Mouse (Mus musculus) bone marrow, adult 2 months (tissue): ENCODE measurements around the gene Ccser1. TPM values are rescaled to one million over a fixed set of nuclear protein-coding genes. Genes with fewer than 3 reads are reported as not detected.

Source experiments
- H3K27ac ChIP-seq: fragments of 200-500 bp; 2 replicates; pipeline ENCODE4 v1.5.1; 2012; ENCODE audit warnings: low read depth, mild to moderate bottlenecking, control low read depth, inconsistent platforms, low read length; ENCODE audit not compliant: control insufficient read depth, poor library complexity, insufficient read depth
- H3K4me1 ChIP-seq: fragments of 200-500 bp; 2 replicates; pipeline ENCODE4 v1.6.1; 2011; ENCODE audit warnings: low read length; ENCODE audit not compliant: control insufficient read depth, insufficient read depth
- H3K4me3 ChIP-seq: fragments of 200-500 bp; replicated peaks from 2 replicates; pipeline ENCODE3; 2011; ENCODE audit warnings: mild to moderate bottlenecking, low read depth, low read length, control low read depth; ENCODE audit not compliant: control insufficient read depth
- CTCF ChIP-seq: fragments of 200-500 bp; IDR thresholded peaks from 2 replicates; pipeline ENCODE4 v1.5.1; 2011; ENCODE audit warnings: low read length, control low read depth; ENCODE audit not compliant: control insufficient read depth, insufficient read depth
- POLR2A ChIP-seq: fragments of 200-500 bp; IDR thresholded peaks from 2 replicates; pipeline ENCODE4 v1.6.1; 2011; ENCODE audit warnings: low read depth, mild to moderate bottlenecking, control low read depth, low read length, borderline replicate concordance; ENCODE audit not compliant: control insufficient read depth
- WGBS: fragments of 180-500 bp; shearing (Covaris S2); methylation state at CpG from one replicate; pipeline ENCODE4 v1.1.7; 2018; 5-methylcytosine and 5-hydroxymethylcytosine counted together
- polyA plus RNA-seq: library from polyadenylated mRNA; stranded (reverse); fragments of >200 nt; gene quantifications from 2 replicates; pipeline ENCODE4 v1.2.4, GENCODE M21; 2011; ENCODE audit warnings: low replicate concordance; ENCODE audit not compliant: missing spikeins, insufficient read depth, insufficient read length

Ccser1 gene
- polyA plus RNA-seq, 1 experiment: 1.4 TPM

GRCm38 (mm10) chr6:61687002-61687401, 506.9 kb downstream of the Ccser1 start:
- WGBS: 61% methylated on average over 2 of the region's 2 CpGs
- no peak for TF ChIP-seq CTCF
- TF ChIP-seq POLR2A: no peak
- H3K4me1 ChIP-seq: no peaks in the 10 kb centered on the region
- no peak overlapping the region for H3K4me3 ChIP-seq
- no peak overlapping the region for H3K27ac ChIP-seq

- H3K4me3 ChIP-seq: no peak overlapping the region
- TF ChIP-seq POLR2A: no peak
- TF ChIP-seq CTCF: no peak
- H3K4me1 ChIP-seq: no peaks in the 10 kb centered on the region
- 80% methylated on average over 7 of the region's 7 CpGs for WGBS
- no peak overlapping the region for H3K27ac ChIP-seq
Measured at GRCm38 (mm10) chr6:61703003-61703402, 522.9 kb downstream of the Ccser1 start.

- Histone ChIP-seq H3K4me1 (no peaks in the 10 kb centered on the region), H3K4me3 (no peak overlapping the region), H3K27ac (no peak overlapping the region)
- no peak for TF ChIP-seq CTCF
- TF ChIP-seq POLR2A: no peak
- 58% methylated on average over 1 of the region's 1 CpGs for WGBS
Measured at GRCm38 (mm10) chr6:61721220-61721619, 541.1 kb downstream of the Ccser1 start.

GRCm38 (mm10) chr6:61729065-61729464, 548.9 kb downstream of the Ccser1 start:
- TF ChIP-seq POLR2A: no peak
- no peak for TF ChIP-seq CTCF
- Histone ChIP-seq H3K4me1 (no peaks in the 10 kb centered on the region), H3K4me3 (no peak overlapping the region), H3K27ac (no peak overlapping the region)
- 75% methylated on average over 1 of the region's 1 CpGs for WGBS

- Histone ChIP-seq H3K4me1 (no peaks in the 10 kb centered on the region), H3K4me3 (no peak overlapping the region), H3K27ac (no peak overlapping the region)
- 66% methylated on average over 5 of the region's 5 CpGs for WGBS
- TF ChIP-seq POLR2A: no peak
- no peak for TF ChIP-seq CTCF
Measured at GRCm38 (mm10) chr6:61730088-61730880, 550.2 kb downstream of the Ccser1 start.

GRCm38 (mm10) chr6:61746346-61746745, 566.2 kb downstream of the Ccser1 start:
- Histone ChIP-seq H3K4me3 (no peak overlapping the region), H3K4me1 (no peaks in the 10 kb centered on the region), H3K27ac (no peak overlapping the region)
- 55% methylated on average over 1 of the region's 1 CpGs for WGBS
- no peak for TF ChIP-seq CTCF
- no peak for TF ChIP-seq POLR2A

- no peak overlapping the region for H3K27ac ChIP-seq
- WGBS: 80% methylated on average over 3 of the region's 3 CpGs
- H3K4me3 ChIP-seq: no peak overlapping the region
- TF ChIP-seq POLR2A: no peak
- TF ChIP-seq CTCF: no peak
- no peaks in the 10 kb centered on the region for H3K4me1 ChIP-seq
Measured at GRCm38 (mm10) chr6:61762135-61762534, 582.0 kb downstream of the Ccser1 start.

- WGBS: 76% methylated on average over 5 of the region's 5 CpGs
- Histone ChIP-seq H3K4me3 (no peak overlapping the region), H3K4me1 (no peaks in the 10 kb centered on the region), H3K27ac (no peak overlapping the region)
- TF ChIP-seq POLR2A (no peak), CTCF (no peak)
Measured at GRCm38 (mm10) chr6:61763379-61763778, 583.3 kb downstream of the Ccser1 start.

GRCm38 (mm10) chr6:61765801-61766200, 585.7 kb downstream of the Ccser1 start:
- H3K4me1 ChIP-seq: no peaks in the 10 kb centered on the region
- TF ChIP-seq CTCF: no peak
- no peak for TF ChIP-seq POLR2A
- H3K27ac ChIP-seq: no peak overlapping the region
- 69% methylated on average over 2 of the region's 2 CpGs for WGBS
- H3K4me3 ChIP-seq: no peak overlapping the region
